Mouse (Mus musculus) CH12.LX (cell line): Measurements from ENCODE around the gene Adgrg6.

Experiments used
- BHLHE40 ChIP-seq: IDR thresholded peaks from 2 replicates; pipeline ENCODE4 v1.6.1; 2011; ENCODE audit warnings: mild to moderate bottlenecking, low read depth, low read length, improper control_type of control experiment
- CHD1 ChIP-seq: IDR thresholded peaks from 2 replicates; pipeline ENCODE4 v1.6.1; 2012; ENCODE audit warnings: low read depth, low read length, improper control_type of control experiment, inconsistent platforms
- CHD2 ChIP-seq: IDR thresholded peaks from 2 replicates; pipeline ENCODE4 v1.6.1; 2011; ENCODE audit warnings: low read length, improper control_type of control experiment
- CTCF ChIP-seq, 2 experiments: IDR thresholded peaks in 1 of 2; conservative IDR thresholded peaks in 1 of 2; 2 replicates each; pipeline ENCODE4 v1.5.1; 2011 to 2012; ENCODE audit warnings: low read depth in 2 of 2, low read length in 2 of 2, improper control_type of control experiment in 1 of 2, inconsistent platforms in 1 of 2, mild to moderate bottlenecking in 1 of 2, moderate library complexity in 1 of 2
- GABPA ChIP-seq: IDR thresholded peaks from 2 replicates; pipeline ENCODE4 v1.6.1; 2012; ENCODE audit warnings: low read depth, low read length, improper control_type of control experiment, inconsistent platforms; ENCODE audit not compliant: insufficient replicate concordance
- MAFK ChIP-seq: IDR thresholded peaks from 2 replicates; pipeline ENCODE4 v1.6.1; 2011; ENCODE audit warnings: low read length, improper control_type of control experiment; ENCODE audit not compliant: insufficient replicate concordance
- POLR2A ChIP-seq: IDR thresholded peaks from 2 replicates; pipeline ENCODE4 v1.6.1; 2011; ENCODE audit warnings: low read depth, mild to moderate bottlenecking, improper control_type of control experiment, low read length
- POLR2AphosphoS2 ChIP-seq: IDR thresholded peaks from 2 replicates; pipeline ENCODE4 v1.6.1; 2011; ENCODE audit warnings: low read depth, low read length, improper control_type of control experiment
- TBP ChIP-seq: conservative IDR thresholded peaks from 2 replicates; pipeline ENCODE4 v1.6.1; 2011; ENCODE audit warnings: low read depth, low read length, improper control_type of control experiment

DNA sequence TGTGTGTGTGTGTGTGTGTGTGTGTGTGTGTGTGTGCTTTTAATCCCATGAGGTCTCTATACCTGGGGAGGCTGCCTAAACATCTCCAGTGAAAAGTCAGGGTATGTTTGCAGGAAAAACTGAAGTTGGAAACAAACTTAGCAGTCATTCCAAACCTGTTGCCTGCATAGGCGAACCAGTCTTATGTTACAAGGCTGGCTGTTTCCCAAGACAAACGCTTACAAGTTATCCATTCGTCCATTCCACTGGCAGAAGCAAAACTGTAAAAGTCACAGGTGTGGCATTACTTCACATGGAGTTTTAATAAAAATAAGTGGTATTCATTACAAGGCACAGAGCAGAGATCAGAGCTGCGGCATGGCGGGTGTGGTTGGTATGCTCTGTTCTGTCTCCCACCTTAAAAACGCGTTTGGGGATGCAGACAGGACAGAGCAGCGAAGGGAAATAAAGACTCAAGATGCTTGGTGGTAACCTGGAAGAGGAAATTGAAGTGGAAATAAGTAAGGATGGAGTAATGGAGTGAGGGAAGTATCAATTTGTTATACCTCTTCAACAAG lies 1.9 kb downstream of the Adgrg6 start:
- TF ChIP-seq CHD1 (no peak), GABPA (no peak), BHLHE40 (no peak), POLR2A (no peak), CHD2 (no peak), POLR2AphosphoS2 (no peak), MAFK (no peak), CTCF (conservative IDR thresholded peaks at IDR 0.05 in 1 of 2, IDR thresholded peaks at IDR 0.05 in 1 of 2; ENCODE audit: low read depth in 2 of 2, low read length in 2 of 2) (no peak), TBP (no peak)
